Mouse (Mus musculus) ES-Bruce4 (cell line): ENCODE measurements around the gene 1700067P10Rik. TPM values are rescaled to one million over a fixed set of nuclear protein-coding genes. Genes with fewer than 3 reads are reported as not detected.

Experiments
- H3K27ac ChIP-seq: 2 replicates; pipeline ENCODE4 v1.5.1; 2012; ENCODE audit warnings: low read length, inconsistent platforms; ENCODE audit not compliant: insufficient read depth
- H3K27me3 ChIP-seq: 2 replicates; pipeline ENCODE4 v1.6.1; 2012; ENCODE audit warnings: mild to moderate bottlenecking, low read length, inconsistent platforms; ENCODE audit not compliant: control insufficient read depth, poor library complexity, insufficient read depth, severe bottlenecking
- H3K36me3 ChIP-seq: 2 replicates; pipeline ENCODE4 v1.6.1; 2012; ENCODE audit warnings: inconsistent platforms, mild to moderate bottlenecking, low read length, moderate library complexity; ENCODE audit not compliant: control insufficient read depth, poor library complexity, insufficient read depth, severe bottlenecking
- H3K4me1 ChIP-seq: one replicate; pipeline ENCODE4 v1.8.1; 2011; ENCODE audit warnings: low read length; ENCODE audit not compliant: control insufficient read depth, insufficient read depth
- H3K4me3 ChIP-seq: 2 replicates; pipeline ENCODE4 v1.5.1; 2011; ENCODE audit warnings: low read depth, mild to moderate bottlenecking, low read length
- H3K9ac ChIP-seq: 2 replicates; pipeline ENCODE4 v1.6.1; 2012; ENCODE audit warnings: low read depth, mild to moderate bottlenecking, inconsistent platforms; ENCODE audit not compliant: poor library complexity, severe bottlenecking
- H3K9me3 ChIP-seq: replicated peaks from 2 replicates; pipeline ENCODE4 v1.6.1; 2012; ENCODE audit warnings: mild to moderate bottlenecking, low read length, inconsistent platforms; ENCODE audit not compliant: control insufficient read depth, poor library complexity, insufficient read depth, severe bottlenecking
- CTCF ChIP-seq: IDR thresholded peaks from one replicate; pipeline ENCODE4 v1.8.1; 2011; ENCODE audit warnings: low read depth, low read length
- EP300 ChIP-seq: IDR thresholded peaks from 2 replicates; pipeline ENCODE4 v1.6.1; 2011; ENCODE audit warnings: low read depth, low read length; ENCODE audit not compliant: insufficient read depth
- POLR2A ChIP-seq: IDR thresholded peaks from one replicate; pipeline ENCODE4 v1.8.1; 2011; ENCODE audit warnings: low read length; ENCODE audit not compliant: insufficient read depth
- polyA plus RNA-seq: library from polyadenylated mRNA; stranded (reverse); fragments of >200 nt; gene quantifications from 2 replicates; pipeline ENCODE4 v1.2.4, GENCODE M21; 2011; ENCODE audit warnings: low read depth; ENCODE audit not compliant: missing spikeins, insufficient read depth, insufficient read length

The 1700067P10Rik gene
- polyA plus RNA-seq, 1 experiment: not detected

DNA sequence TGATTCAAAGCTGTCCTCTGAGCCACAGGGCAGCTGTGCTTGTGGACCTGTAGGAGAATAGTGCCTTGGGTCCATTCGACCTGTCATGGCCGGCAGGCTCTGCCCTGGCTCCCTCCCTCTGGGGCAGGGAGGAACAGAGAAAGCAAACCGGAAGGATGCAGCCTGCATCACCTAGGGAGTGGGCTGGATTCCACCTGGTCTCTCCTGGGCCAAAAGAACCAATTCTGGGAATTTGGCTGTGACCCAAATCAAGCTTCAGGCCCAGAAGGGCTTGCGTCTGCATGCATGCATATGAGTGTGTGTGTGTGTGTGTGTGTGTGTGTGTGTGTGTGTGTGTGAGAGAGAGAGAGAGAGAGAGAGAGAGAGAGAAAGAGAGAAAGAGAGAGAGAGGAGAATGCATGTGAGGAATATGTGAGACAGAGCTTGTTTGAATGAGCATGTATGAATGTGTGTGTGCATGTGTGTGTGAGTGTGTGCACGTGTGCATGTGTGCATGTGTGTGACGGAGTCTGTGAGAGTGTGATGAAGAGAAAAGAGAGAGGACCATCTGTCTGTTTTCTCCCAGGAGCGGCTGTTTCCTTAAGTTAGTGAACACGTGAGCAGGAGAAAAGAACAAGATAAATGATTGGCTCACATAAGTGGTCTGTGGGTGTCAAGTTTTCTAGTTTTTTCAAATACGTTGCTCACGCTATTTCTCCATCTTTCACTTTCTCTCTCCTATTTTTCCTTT is 36.6 kb upstream of the 1700067P10Rik start:
- Histone ChIP-seq H3K4me1 (no peaks in the 10 kb centered on the region), H3K9ac (no peak overlapping the region), H3K9me3 (no peaks in the 10 kb centered on the region), H3K36me3 (no peaks in the 10 kb centered on the region), H3K4me3 (no peak overlapping the region), H3K27me3 (no peaks in the 10 kb centered on the region), H3K27ac (no peak overlapping the region)
- TF ChIP-seq EP300 (no peak), POLR2A (no peak), CTCF (no peak)

DNA sequence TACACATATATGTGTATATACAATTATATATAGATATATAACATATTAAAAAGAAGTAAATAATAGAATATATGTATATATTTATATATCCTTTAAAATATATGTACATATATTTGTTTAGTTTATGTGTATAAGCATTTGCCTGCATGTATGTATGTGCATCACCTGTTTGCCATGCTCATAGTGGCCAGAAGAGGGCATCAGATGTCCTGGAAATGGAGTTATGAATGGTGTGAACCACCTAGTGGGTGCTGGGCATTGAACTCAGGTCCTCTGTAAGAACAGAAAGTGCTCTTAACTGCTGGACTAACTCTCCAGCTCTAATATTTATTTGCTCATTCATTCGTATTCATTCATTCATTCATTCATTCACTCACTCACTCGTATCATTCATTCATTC is 35.5 kb upstream of the 1700067P10Rik start:
- H3K9me3 ChIP-seq: no peaks in the 10 kb centered on the region
- H3K9ac ChIP-seq: no peak overlapping the region
- H3K27ac ChIP-seq: no peak overlapping the region
- no peaks in the 10 kb centered on the region for H3K4me1 ChIP-seq
- H3K27me3 ChIP-seq: no peaks in the 10 kb centered on the region
- TF ChIP-seq CTCF (no peak), EP300 (no peak), POLR2A (no peak)
- no peak overlapping the region for H3K4me3 ChIP-seq
- no peaks in the 10 kb centered on the region for H3K36me3 ChIP-seq

GRCm38 (mm10) chr17:48055076-48055816 is 33.9 kb upstream of the 1700067P10Rik start:
- no peak overlapping the region for H3K27ac ChIP-seq
- TF ChIP-seq EP300 (no peak), POLR2A (no peak), CTCF (no peak)
- H3K4me1 ChIP-seq: no peaks in the 10 kb centered on the region
- no peaks in the 10 kb centered on the region for H3K9me3 ChIP-seq
- no peaks in the 10 kb centered on the region for H3K36me3 ChIP-seq
- H3K27me3 ChIP-seq: no peaks in the 10 kb centered on the region
- H3K9ac ChIP-seq: no peak overlapping the region
- H3K4me3 ChIP-seq: no peak overlapping the region

GRCm38 (mm10) chr17:48057382-48057781 is 31.7 kb upstream of the 1700067P10Rik start:
- Histone ChIP-seq H3K27me3 (no peaks in the 10 kb centered on the region), H3K36me3 (no peaks in the 10 kb centered on the region), H3K9me3 (no peaks in the 10 kb centered on the region), H3K27ac (no peak overlapping the region), H3K4me3 (no peak overlapping the region), H3K9ac (no peak overlapping the region), H3K4me1 (no peaks in the 10 kb centered on the region)
- TF ChIP-seq CTCF: no peak

- Histone ChIP-seq H3K9me3 (no peaks in the 10 kb centered on the region), H3K4me3 (no peak overlapping the region), H3K4me1 (no peaks in the 10 kb centered on the region), H3K27ac (no peak overlapping the region), H3K9ac (no peak overlapping the region), H3K36me3 (no peaks in the 10 kb centered on the region), H3K27me3 (no peaks in the 10 kb centered on the region)
- TF ChIP-seq EP300: no peak
- TF ChIP-seq POLR2A: no peak
- TF ChIP-seq CTCF: no peak
Measured at GRCm38 (mm10) chr17:48064196-48064843, 24.8 kb upstream of the 1700067P10Rik start.

DNA sequence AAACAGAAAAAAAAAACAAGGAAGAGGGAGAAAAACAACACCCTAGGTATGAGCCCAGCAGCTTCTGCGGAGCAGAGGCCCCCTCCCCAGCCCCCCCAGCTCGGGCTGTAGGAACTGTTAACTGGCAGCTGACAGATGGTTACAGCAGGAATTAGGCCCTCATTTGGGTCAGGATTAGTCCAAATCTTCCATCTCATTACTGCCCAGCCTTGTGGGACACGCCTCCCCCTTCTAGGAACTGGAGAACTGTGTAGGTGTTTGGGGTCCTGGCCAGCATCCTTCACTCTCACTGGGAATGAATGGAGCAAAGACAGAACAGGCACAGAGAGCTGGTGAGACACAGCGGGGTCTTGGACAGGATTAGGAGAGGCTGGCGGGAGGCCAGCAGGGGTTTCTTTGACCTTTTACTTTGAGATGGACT is 24.0 kb upstream of the 1700067P10Rik start:
- Histone ChIP-seq H3K27me3 (no peaks in the 10 kb centered on the region), H3K9ac (no peak overlapping the region), H3K9me3 (no peaks in the 10 kb centered on the region), H3K27ac (no peak overlapping the region), H3K4me3 (no peak overlapping the region), H3K4me1 (no peaks in the 10 kb centered on the region), H3K36me3 (no peaks in the 10 kb centered on the region)
- TF ChIP-seq EP300 (no peak), CTCF (no peak), POLR2A (no peak)
